In genomic region chr19:20576984-20577383, GRCm38 (mm10) we compare ENCODE assay signal across 9 mouse cellular contexts.
"Had no signal": no experiment of that assay in that cellular context is flagged by ENCODE, and none has a peak within 500 bp of the region (broad histone marks: within the 10 kb centered on the region; RNA-seq: fewer than 3 reads in every experiment).

No protein-coding gene starts in this region.

- H3K27ac ChIP-seq: hindbrain, embryonic 15.5 days; limb, embryonic 15.5 days; liver, embryonic 12.5 days; midbrain, embryonic 13.5 days had no signal

- H3K4me3 ChIP-seq: hindbrain, embryonic 15.5 days; limb, embryonic 15.5 days; liver, embryonic 12.5 days; midbrain, embryonic 13.5 days had no signal

- DNase-seq: kidney, adult 2 months; kidney, postnatal 25 days; layer of hippocampus, adult 9-11 months; right cerebral cortex, postnatal 25 days; thymus, postnatal 4 days had no signal

- H3K4me2 ChIP-seq: hindbrain, embryonic 15.5 days; limb, embryonic 15.5 days; liver, embryonic 12.5 days; midbrain, embryonic 13.5 days had no signal

- H3K9me3 ChIP-seq: hindbrain, embryonic 15.5 days; limb, embryonic 15.5 days; liver, embryonic 12.5 days; midbrain, embryonic 13.5 days had no signal

- H3K27me3 ChIP-seq: hindbrain, embryonic 15.5 days; limb, embryonic 15.5 days; liver, embryonic 12.5 days; midbrain, embryonic 13.5 days had no signal

- ATAC-seq: liver, embryonic 12.5 days; midbrain, embryonic 13.5 days had no signal

- H3K36me3 ChIP-seq: hindbrain, embryonic 15.5 days; limb, embryonic 15.5 days; liver, embryonic 12.5 days; midbrain, embryonic 13.5 days had no signal

- H3K9ac ChIP-seq: hindbrain, embryonic 15.5 days; limb, embryonic 15.5 days; liver, embryonic 12.5 days; midbrain, embryonic 13.5 days had no signal

- H3K4me1 ChIP-seq: hindbrain, embryonic 15.5 days; limb, embryonic 15.5 days; liver, embryonic 12.5 days; midbrain, embryonic 13.5 days had no signal
